ENCODE assay signal across 24 mouse cellular contexts in genomic region chr8:118142311-118142710, GRCm38 (mm10).
DNase-seq lines count a peak whose midpoint lies in the region; ATAC-seq lines count a peak whose summit lies in the region.
"Had no signal": no experiment of that assay in that cellular context is flagged by ENCODE, and none has a peak within 500 bp of the region (broad histone marks: within the 10 kb centered on the region; RNA-seq: fewer than 3 reads in every experiment).

No protein-coding gene starts in this region.

- H3K9me3 ChIP-seq in forebrain, embryonic 14.5 days (replicated peaks; ENCODE audit: control insufficient read depth, low read length) = no peaks in the 10 kb centered on the region
- H3K9me3 ChIP-seq in forebrain, embryonic 15.5 days = no peaks in the 10 kb centered on the region
- H3K9me3 ChIP-seq: forebrain, embryonic 10.5 days; forebrain, embryonic 13.5 days; heart, embryonic 10.5 days; heart, embryonic 13.5 days had no signal

- no peak overlapping the region for H3K9ac ChIP-seq in forebrain, embryonic 14.5 days (ENCODE audit: low read length)
- no peak overlapping the region for H3K9ac ChIP-seq in forebrain, embryonic 15.5 days (replicated peaks)
- H3K9ac ChIP-seq: forebrain, embryonic 13.5 days; heart, embryonic 13.5 days; hindbrain, embryonic 14.5 days had no signal

- peak; percentile 38 for DNase-seq in forebrain, embryonic 14.5 days (ENCODE audit: low spot score)
- DNase-seq in Muller cell, postnatal 12 days (ENCODE audit: inconsistent ontology term) = peak; percentile 82
- DNase-seq in adipocyte (ENCODE audit: low spot score) = peak; percentile 10
- DNase-seq in thymus, postnatal 4 days = no peak
- no peak for DNase-seq in kidney, adult 18-20 months
- DNase-seq: adrenal gland, postnatal 10 days; cerebellum, adult 11 months; cerebellum, adult 2 months; cerebellum, adult 9-11 months; gastrocnemius, postnatal 25 days; heart, adult 18-20 months; heart, postnatal 14 days; heart, postnatal 4 days had no signal

- no peak overlapping the region for H3K4me3 ChIP-seq in forebrain, embryonic 14.5 days (ENCODE audit: low read depth, low read length)
- H3K4me3 ChIP-seq in forebrain, embryonic 15.5 days = no peak overlapping the region
- H3K4me3 ChIP-seq: forebrain, embryonic 10.5 days; forebrain, embryonic 13.5 days; heart, embryonic 10.5 days; heart, embryonic 13.5 days had no signal

- no peak overlapping the region for H3K4me2 ChIP-seq in forebrain, embryonic 14.5 days (ENCODE audit: low read length)
- H3K4me2 ChIP-seq in forebrain, embryonic 15.5 days (replicated peaks) = no peak overlapping the region
- H3K4me2 ChIP-seq: forebrain, embryonic 13.5 days; heart, embryonic 13.5 days; hindbrain, embryonic 14.5 days had no signal

- WGBS in forebrain, embryonic 14.5 days = 35% methylated on average over 8 of the region's 8 CpGs
- 37% methylated on average over 8 of the region's 8 CpGs for WGBS in forebrain, embryonic 15.5 days

- H3K36me3 ChIP-seq in forebrain, embryonic 14.5 days (ENCODE audit: control insufficient read depth, insufficient read depth, low read length) = no peaks in the 10 kb centered on the region
- no peaks in the 10 kb centered on the region for H3K36me3 ChIP-seq in forebrain, embryonic 15.5 days
- H3K36me3 ChIP-seq: forebrain, embryonic 10.5 days; heart, embryonic 10.5 days; heart, embryonic 13.5 days had no signal

- peaks cover 6% of the 10 kb centered on the region for H3K4me1 ChIP-seq in forebrain, embryonic 14.5 days (ENCODE audit: control insufficient read depth, insufficient read depth, low read length)
- peaks cover 22% of the 10 kb centered on the region for H3K4me1 ChIP-seq in forebrain, embryonic 15.5 days

- no peak for ATAC-seq in forebrain, embryonic 14.5 days
- ATAC-seq in forebrain, embryonic 15.5 days (replicated peaks) = no peak
- ATAC-seq: activated CD4-positive, CD25-positive, alpha-beta regulatory T cell, adult 4 months; CD4-positive, CD25-positive, alpha-beta regulatory T cell, adult 4 months; forebrain, embryonic 13.5 days; hindbrain, postnatal 0 days; inflammation-experienced regulatory T-cells, adult 6 months; intestine, embryonic 16.5 days had no signal

- no peak overlapping the region for H3K27ac ChIP-seq in forebrain, embryonic 14.5 days (ENCODE audit: low read depth, low read length)
- H3K27ac ChIP-seq in forebrain, embryonic 15.5 days (replicated peaks) = no peak overlapping the region
- H3K27ac ChIP-seq: forebrain, embryonic 10.5 days; forebrain, embryonic 13.5 days; heart, embryonic 10.5 days; heart, embryonic 13.5 days; hindbrain, embryonic 14.5 days; hindbrain, postnatal 0 days had no signal

- H3K27me3 ChIP-seq in forebrain, embryonic 14.5 days (replicated peaks; ENCODE audit: control insufficient read depth, insufficient read depth, low read length) = no peaks in the 10 kb centered on the region
- no peaks in the 10 kb centered on the region for H3K27me3 ChIP-seq in forebrain, embryonic 15.5 days
- H3K27me3 ChIP-seq: forebrain, embryonic 13.5 days; heart, embryonic 13.5 days had no signal

Comparison
In these comparisons a context has a peak if more than half of its experiments do, and no peak if none do; other contexts are left out.
1. DNase-seq: peak in forebrain, embryonic 14.5 days (single experiment), Muller cell, postnatal 12 days (single experiment) and adipocyte (single experiment); none in thymus, postnatal 4 days (single experiment) and kidney, adult 18-20 months (single experiment).